Mouse (Mus musculus): Measurements from ENCODE around the gene Aplp2.

GRCm38 (mm10) chr9:31122464-31123030, 89.1 kb downstream of the Aplp2 start:
- TF ChIP-seq CTCF (IDR thresholded peaks at IDR 0.05; ENCODE audit: control insufficient read depth, insufficient read depth, insufficient read length) (no peak), MAX (IDR thresholded peaks at IDR 0.05) (no peak), CEBPB (IDR thresholded peaks at IDR 0.05; ENCODE audit: low read depth) (no peak), MYOG (IDR thresholded peaks at IDR 0.05; ENCODE audit: control insufficient read depth, extremely low read depth, insufficient read length) (no peak), FOSL1 (IDR thresholded peaks at IDR 0.05; ENCODE audit: insufficient read depth, low read length, poor library complexity, severe bottlenecking) (no peak), USF1 (IDR thresholded peaks at IDR 0.05; ENCODE audit: low read depth) (no peak)

All from C2C12 (cell line).